Mouse (Mus musculus): ENCODE measurements at regions not wholly inside any gene's neighbourhood (a gene's known extent, or its start where the extent isn't known, plus 50 kb on each side); places are given as distances from the start of the nearest gene placed in this dataset.

DNA sequence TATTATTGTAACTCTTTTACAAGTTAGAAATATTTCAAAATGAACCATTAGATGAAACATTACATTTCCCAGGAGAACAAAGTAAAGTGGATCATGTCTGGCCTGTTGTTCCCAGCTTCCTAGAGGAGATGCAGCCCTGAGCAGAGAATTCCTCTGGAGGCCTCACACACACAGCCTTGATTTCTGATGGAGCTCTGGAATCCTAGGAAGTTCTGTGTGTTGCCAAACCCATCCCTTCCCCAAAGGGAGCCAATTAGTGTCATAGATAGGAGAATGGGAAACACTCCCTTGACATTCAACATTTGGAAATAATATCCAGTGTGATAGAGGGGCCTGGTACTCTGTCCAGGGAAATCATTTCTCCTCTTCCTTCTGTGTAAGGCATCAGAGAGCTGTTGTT, 103.6 kb downstream of the Fzd1 start:
- TF ChIP-seq CTCF (IDR thresholded peaks at IDR 0.05; ENCODE audit: borderline replicate concordance, extremely low read depth, insufficient read depth, insufficient read length) (no peak), POLR2A (IDR thresholded peaks at IDR 0.05; ENCODE audit: borderline replicate concordance, extremely low read depth, insufficient read depth, insufficient read length, poor library complexity, severe bottlenecking) (no peak)
